ENCODE assay signal across 16 mouse cellular contexts in the genomic region with DNA sequence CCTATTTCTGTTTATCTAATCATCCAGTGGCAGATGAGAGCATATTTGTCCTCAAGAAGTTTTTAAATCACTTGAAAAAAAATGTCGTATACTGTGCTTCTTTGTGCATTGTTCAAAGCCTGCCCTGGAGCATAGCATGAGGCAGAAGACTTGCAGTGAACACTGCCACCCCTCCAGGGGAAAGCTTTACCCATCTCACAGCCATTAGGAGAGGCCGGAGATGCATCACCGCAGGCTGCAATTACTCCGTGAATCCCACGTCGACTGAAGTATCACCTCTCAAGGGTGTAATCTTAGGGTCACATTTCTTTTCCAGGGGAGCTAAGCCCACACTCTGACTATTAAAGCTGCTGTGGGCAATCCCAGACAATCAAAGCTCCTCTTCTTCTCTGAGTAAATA.
DNase-seq lines count a peak whose midpoint lies in the region; ATAC-seq lines count a peak whose summit lies in the region.
"Had no signal": no experiment of that assay in that cellular context is flagged by ENCODE, and none has a peak within 500 bp of the region (broad histone marks: within the 10 kb centered on the region; RNA-seq: fewer than 3 reads in every experiment).

No protein-coding gene starts in this region.

- 45% methylated on average over 6 of the region's 6 CpGs for WGBS in midbrain, embryonic 12.5 days
- WGBS in midbrain, embryonic 11.5 days = 50% methylated on average over 6 of the region's 6 CpGs

- H3K9ac ChIP-seq in midbrain, embryonic 12.5 days (replicated peaks) = no peak overlapping the region
- no peak overlapping the region for H3K9ac ChIP-seq in midbrain, embryonic 11.5 days (ENCODE audit: low read length)
- H3K9ac ChIP-seq: forebrain, embryonic 13.5 days; lung, embryonic 14.5 days had no signal

- H3K4me2 ChIP-seq in midbrain, embryonic 12.5 days (replicated peaks) = no peak overlapping the region
- no peak overlapping the region for H3K4me2 ChIP-seq in midbrain, embryonic 11.5 days
- H3K4me2 ChIP-seq: forebrain, embryonic 13.5 days; liver, embryonic 11.5 days; lung, embryonic 14.5 days had no signal

- no peak overlapping the region for H3K27ac ChIP-seq in midbrain, embryonic 12.5 days (replicated peaks)
- no peak overlapping the region for H3K27ac ChIP-seq in midbrain, embryonic 11.5 days (ENCODE audit: low read depth, low read length)
- H3K27ac ChIP-seq: forebrain, embryonic 13.5 days; heart, embryonic 10.5 days had no signal

- H3K4me3 ChIP-seq in midbrain, embryonic 12.5 days = no peak overlapping the region
- H3K4me3 ChIP-seq in midbrain, embryonic 11.5 days (ENCODE audit: low read depth, low read length) = no peak overlapping the region
- H3K4me3 ChIP-seq: forebrain, embryonic 13.5 days; heart, embryonic 10.5 days had no signal

- no peak for DNase-seq in midbrain, embryonic 11.5 days (ENCODE audit: low spot score, missing footprints)
- peak; percentile 22 for DNase-seq in embryo, embryonic 11 days
- DNase-seq in mesoderm, embryonic 11.5 days (ENCODE audit: low read depth, low spot score) = peak; percentile 37
- DNase-seq in retina, postnatal 1 day = peak; percentile 24
- no peak for DNase-seq in spleen, postnatal 10 days (ENCODE audit: low spot score in 2 of 2)
- DNase-seq: adrenal gland, postnatal 25 days; cerebellum, postnatal 14 days; gastrocnemius, postnatal 36 days; lung, embryonic 14.5 days; lung, postnatal 4 days had no signal

- no peaks in the 10 kb centered on the region for H3K9me3 ChIP-seq in midbrain, embryonic 12.5 days
- H3K9me3 ChIP-seq in midbrain, embryonic 11.5 days (ENCODE audit: control insufficient read depth, low read length) = no peaks in the 10 kb centered on the region
- H3K9me3 ChIP-seq: forebrain, embryonic 13.5 days; heart, embryonic 10.5 days had no signal

- peak; percentile 72 for ATAC-seq in midbrain, embryonic 12.5 days (ENCODE audit: low FRiP score, low read depth)
- no peak for ATAC-seq in midbrain, embryonic 11.5 days (ENCODE audit: low FRiP score)
- no peak for ATAC-seq in cerebellum, adult (ENCODE audit: insufficient number of reproducible peaks, low FRiP score, low TSS enrichment)
- ATAC-seq: forebrain, embryonic 13.5 days; inflammation-experienced regulatory T-cells, adult 6 months had no signal

- H3K36me3 ChIP-seq in midbrain, embryonic 12.5 days = no peaks in the 10 kb centered on the region
- H3K36me3 ChIP-seq in midbrain, embryonic 11.5 days (ENCODE audit: control insufficient read depth, insufficient read depth, low read length) = no peaks in the 10 kb centered on the region
- H3K36me3 ChIP-seq: heart, embryonic 10.5 days had no signal

- H3K4me1 ChIP-seq in midbrain, embryonic 12.5 days = no peaks in the 10 kb centered on the region
- no peaks in the 10 kb centered on the region for H3K4me1 ChIP-seq in midbrain, embryonic 11.5 days (ENCODE audit: control insufficient read depth, insufficient read depth, low read length)
- H3K4me1 ChIP-seq: forebrain, embryonic 13.5 days; heart, embryonic 10.5 days had no signal

- no peaks in the 10 kb centered on the region for H3K27me3 ChIP-seq in midbrain, embryonic 12.5 days
- no peaks in the 10 kb centered on the region for H3K27me3 ChIP-seq in midbrain, embryonic 11.5 days (ENCODE audit: control insufficient read depth, insufficient read depth, low read length)
- H3K27me3 ChIP-seq: forebrain, embryonic 13.5 days had no signal

Comparison
In these comparisons a context has a peak if more than half of its experiments do, and no peak if none do; other contexts are left out.
1. DNase-seq: peak in embryo, embryonic 11 days (single experiment), mesoderm, embryonic 11.5 days (single experiment) and retina, postnatal 1 day (single experiment); none in midbrain, embryonic 11.5 days (single experiment) and spleen, postnatal 10 days (0 of 2).